Mouse (Mus musculus): Measurements from ENCODE around the gene Cdh23.

Gene Cdh23

GRCm38 (mm10) chr10:60491538-60491937, 204.8 kb downstream of the Cdh23 start:
- in situ Hi-C loops (cut with MboI, MseI): no loop called here

DNA sequence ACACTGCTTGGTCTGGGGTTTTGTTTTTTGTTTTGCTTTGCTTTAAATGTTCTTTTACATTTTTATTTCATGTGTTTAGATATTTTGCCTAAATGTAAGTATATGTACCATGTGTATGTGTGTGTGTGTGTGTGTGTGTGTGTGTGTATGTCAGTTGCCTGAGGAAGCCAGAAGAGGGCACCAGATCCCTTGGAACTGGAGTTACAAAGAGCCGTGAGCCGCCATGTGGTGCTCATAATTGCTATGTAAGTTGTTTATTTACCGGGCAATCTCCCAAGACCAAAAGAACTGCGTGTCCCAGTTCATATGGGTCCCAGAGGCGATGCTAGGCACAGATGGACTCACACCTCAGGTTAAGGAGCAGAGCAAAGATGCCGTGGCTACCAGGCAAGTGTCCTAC, 214.9 kb downstream of the Cdh23 start:
- in situ Hi-C loops (cut with MboI, MseI): no loop called here

- in situ Hi-C loops (cut with MboI, MseI): no loop called here
Measured at GRCm38 (mm10) chr10:60474549-60474948, 221.7 kb downstream of the Cdh23 start.

DNA sequence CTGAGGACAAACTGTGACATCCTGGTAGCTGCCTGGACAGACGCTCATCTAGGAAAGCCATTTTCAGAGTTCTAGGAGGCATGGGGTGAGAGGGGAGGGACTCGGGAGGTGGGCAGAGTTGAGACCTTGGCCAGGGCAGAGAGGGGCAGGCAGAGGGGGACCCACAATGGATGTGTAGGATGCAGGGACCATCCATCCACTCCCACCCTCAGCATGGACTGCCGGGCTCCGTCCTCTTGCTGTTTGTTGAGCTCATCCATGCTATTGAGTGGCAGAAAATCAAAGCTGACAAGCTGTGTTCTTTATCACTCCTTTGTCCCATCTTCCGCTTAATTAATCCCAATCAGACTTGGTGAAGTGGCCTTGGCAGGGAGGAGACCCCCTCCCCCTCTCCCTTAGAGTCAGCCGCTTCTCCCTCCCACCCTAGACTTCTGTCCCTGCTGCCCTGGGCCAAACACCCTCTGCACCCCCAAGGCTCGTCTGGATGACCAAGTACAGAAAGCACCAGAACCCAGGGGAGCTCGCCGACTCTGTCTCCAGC, 222.4 kb downstream of the Cdh23 start:
- in situ Hi-C loops (cut with MboI, MseI): no loop called here

DNA sequence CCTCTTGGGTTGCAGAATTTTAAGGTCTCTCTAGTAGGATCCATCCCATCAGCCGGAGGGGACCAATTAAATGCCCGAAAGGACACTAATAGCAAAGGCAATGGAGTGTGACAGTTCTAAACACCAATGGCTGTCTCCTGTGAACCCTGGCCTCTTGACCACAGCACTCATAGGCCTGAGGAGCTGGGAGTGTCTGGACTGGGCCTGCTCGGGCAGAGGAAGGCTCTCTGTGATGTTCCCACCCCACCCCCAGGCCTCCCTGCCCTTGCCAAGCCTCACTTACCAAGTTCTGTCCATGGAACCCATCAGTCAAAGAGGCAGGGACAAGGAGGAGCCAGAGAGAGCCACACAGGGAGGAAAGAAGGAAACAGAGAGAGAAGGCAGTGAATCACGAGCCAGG, 228.5 kb downstream of the Cdh23 start:
- in situ Hi-C loops (cut with MboI, MseI): no loop called here

GRCm38 (mm10) chr10:60463953-60464647, 232.2 kb downstream of the Cdh23 start:
- in situ Hi-C loops (cut with MboI, MseI): no loop called here

GRCm38 (mm10) chr10:60456662-60457397, 239.5 kb downstream of the Cdh23 start:
- in situ Hi-C loops (cut with MboI, MseI): no loop called here

GRCm38 (mm10) chr10:60455193-60455592, 241.1 kb downstream of the Cdh23 start:
- in situ Hi-C loops (cut with MboI, MseI): no loop called here

GRCm38 (mm10) chr10:60447186-60447585, 249.1 kb downstream of the Cdh23 start:
- in situ Hi-C loops (cut with MboI, MseI): no loop called here

DNA sequence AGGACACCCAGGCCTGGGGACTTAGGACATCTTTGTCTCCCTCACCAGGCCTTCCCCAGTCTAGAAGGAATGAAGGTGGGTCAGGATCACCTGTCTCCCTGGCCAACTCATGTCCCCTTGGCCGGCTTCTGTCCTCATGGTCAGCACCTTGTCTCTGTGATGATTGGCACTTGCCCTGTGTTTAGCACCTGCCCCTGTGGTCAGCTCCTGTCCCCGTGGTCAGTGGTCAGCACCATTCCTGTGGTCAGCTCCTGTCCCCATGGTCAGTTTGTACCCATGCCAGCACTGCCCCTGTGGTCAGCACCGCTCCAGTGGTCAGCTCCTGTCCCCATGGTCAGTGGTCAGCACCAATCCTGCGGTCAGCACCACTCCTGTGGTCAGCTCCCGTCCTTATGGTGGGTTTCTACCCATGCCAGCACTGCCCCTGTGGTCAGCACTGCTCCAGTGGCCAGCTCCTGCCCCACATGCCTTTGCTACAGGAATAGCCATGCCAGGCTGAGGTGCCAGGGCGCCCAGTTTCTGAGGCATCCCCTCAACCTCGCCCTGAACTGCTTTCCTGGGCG, 251.2 kb downstream of the Cdh23 start:
- in situ Hi-C loops (cut with MboI, MseI): no loop called here

DNA sequence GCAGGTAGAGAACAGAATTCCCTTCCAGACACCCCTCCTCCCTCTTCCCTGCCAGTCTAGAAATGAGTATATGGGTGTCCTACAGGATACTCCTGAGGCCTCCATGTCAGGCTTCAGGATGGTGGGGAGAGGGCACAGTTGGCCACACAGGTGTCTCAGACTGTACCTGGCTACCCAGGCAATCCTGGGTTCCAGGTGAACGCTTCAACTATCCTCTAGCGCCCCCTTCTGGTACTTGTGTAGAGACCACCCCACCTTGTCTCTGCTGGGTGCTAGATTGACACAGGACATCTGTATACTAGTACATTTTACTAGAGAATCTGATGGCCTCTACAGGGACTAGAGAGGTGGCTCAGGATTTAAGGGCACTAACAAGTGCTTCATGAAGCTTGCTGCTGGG, 253.2 kb downstream of the Cdh23 start:
- in situ Hi-C loops (cut with MboI, MseI): no loop called here

- in situ Hi-C loops (cut with MboI, MseI): no loop called here
Measured at GRCm38 (mm10) chr10:60442321-60442720, 254.0 kb downstream of the Cdh23 start.

GRCm38 (mm10) chr10:60432679-60433078, 263.6 kb downstream of the Cdh23 start:
- in situ Hi-C loops (cut with MboI, MseI): no loop called here

DNA sequence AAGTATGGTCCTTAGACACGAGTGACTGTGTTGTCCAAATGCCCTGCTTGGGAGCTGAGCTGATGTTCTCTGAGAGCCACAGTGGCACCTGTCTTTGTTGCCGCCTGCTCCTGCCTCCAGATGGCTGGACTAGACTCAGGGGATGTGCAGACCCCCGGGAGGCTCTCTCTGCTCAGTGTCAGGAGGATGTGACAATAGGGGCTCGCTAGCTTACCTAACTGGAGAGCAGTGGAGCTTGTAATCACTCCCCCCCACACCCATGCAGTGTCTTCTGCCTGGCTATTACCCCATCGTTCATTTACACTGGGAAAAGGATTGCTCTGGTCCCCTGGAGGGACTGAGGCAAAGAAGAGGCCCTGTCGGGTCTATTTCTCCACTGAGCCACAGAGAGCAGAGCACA, 265.7 kb downstream of the Cdh23 start:
- in situ Hi-C loops (cut with MboI, MseI): no loop called here

DNA sequence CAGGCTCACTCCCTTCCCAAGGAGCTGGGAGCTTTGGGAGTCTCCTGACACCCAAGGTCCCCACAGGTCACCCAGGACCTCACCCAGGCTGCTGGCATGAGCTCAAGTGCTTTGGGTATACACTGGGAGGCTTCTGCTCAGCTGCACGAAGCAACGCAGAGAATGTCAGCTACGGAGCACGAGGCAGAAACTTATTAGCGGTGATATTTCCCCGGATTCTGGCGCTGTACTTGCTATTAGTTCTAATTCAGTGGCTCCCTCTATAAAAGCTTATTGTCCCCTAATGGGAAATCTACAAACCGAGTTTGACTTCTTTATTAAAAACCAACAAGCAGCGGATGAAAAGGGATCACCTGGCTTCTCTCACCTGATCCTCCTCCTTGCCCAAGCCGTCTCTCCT, 266.3 kb downstream of the Cdh23 start:
- in situ Hi-C loops (cut with MboI, MseI): no loop called here

DNA sequence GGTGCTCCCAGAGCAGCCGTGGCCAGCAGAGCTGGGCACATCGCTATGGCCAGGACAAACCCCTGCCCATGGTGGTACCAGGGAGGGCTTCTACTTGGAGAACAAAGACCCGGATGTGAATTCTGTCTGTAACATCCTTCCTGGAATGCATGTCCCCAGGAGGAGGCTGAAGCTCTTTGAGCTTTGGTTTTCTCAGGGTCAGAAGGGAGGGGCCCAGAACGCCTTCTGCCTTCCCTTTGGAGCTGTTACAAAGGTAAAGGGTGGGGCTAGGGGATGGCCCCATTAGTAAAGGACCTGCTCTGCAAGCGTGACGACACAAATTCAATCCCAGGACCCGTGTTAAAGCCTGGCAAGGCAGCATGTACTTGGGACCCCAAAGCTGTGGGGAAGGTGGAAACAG, 273.5 kb downstream of the Cdh23 start:
- in situ Hi-C loops (cut with MboI, MseI): no loop called here

DNA sequence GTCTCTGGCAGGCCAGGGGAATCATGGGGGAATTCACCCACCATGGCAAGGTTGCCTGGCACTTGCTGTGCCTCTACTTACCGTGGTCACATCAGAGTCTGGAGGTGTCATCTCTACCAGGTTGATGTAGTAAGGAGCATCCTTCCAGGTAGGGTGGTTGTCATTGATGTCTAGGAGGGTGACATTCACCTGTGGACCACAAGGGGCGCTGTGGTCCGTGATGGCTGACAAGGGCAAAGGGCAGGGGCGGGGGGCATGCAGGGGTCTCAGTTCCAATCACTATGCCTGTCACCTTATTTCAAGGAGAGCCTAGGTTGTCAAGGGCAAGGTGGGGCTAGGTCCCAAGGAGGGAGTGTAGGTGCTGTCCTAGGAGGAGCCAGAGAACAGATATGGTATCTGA, 276.7 kb downstream of the Cdh23 start:
- in situ Hi-C loops (cut with MboI, MseI): no loop called here

DNA sequence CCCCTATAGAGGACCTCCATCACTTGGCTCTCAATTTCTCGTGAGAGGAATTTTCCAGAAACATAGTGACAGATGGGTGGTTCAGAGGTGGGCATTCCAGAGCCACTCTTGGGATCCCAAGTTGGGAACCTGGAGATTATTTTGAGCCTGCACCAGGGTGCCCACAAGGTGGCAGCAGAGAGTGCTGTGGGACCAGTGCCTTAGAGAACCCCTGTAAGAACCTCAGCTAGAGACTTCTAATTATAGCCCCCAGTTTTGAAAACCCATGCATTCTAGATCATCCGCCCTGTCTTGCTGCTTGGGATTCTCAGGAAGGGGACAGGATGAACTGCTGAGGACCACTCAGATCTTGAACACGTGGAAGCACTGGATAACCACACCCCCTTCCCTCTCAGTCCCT, 278.2 kb downstream of the Cdh23 start:
- in situ Hi-C loops (cut with MboI, MseI): no loop called here

DNA sequence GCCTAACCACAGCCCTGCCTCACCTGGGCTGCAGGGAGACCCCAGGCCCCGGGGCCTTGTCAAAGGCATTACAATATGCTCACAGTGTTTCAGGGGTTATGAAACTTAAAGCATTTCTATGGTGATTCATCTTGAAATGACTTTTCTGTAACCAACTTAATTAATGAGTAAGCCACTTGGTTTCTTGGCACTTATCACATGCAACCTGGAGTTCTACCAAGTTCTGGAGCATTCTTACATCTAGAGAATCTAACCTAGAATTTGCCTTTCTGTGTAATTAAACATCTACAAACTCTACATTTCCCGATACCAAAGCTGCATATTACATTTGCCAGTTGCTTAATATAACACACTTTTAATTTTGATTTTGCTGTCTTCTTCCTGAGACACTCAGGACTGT, 279.2 kb downstream of the Cdh23 start:
- in situ Hi-C loops (cut with MboI, MseI): no loop called here

DNA sequence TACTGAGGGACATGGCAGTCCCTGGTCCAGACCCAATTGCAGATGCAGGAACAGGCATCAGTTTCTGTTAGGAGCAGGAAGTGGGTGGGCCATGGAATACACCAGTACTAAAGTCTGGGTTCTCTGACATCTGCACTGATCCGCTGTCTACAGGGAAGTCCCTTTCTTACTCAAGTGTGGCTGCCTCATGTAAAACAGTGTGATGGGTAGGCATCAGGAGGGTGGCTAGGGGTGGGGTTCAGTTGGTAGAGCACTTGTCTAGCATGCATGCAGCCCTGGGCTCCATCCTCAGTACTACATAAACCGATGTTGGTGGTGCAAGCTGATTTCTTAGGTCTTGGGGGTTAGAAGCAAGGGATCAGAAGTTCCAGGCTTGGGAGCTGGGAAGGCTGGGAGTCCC, 282.5 kb downstream of the Cdh23 start:
- in situ Hi-C loops (cut with MboI, MseI): loop anchor here (5.0 kb wide), 2 partner anchors 101 to 344 kb away; no protein-coding TSS in a partner anchor

DNA sequence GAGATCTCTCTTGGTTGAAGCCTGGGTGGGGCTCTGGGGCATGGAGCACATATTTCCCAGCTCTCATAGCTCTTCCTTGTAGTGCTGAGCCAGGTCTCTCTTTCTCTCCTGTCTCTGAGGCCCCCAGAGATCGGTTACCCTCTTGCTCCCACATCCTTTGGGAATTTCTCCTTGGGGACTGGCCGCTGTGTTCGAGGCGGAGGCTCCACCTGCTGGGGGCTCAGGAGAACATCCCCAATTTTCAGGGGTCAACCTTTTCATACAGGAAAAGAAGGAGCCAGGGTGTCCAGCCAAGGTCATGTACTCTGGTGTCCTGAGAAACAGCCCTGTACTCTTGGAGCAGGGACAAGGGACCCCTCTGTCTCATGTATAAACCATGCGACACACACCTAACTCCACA, 284.5 kb downstream of the Cdh23 start:
- in situ Hi-C loops (cut with MboI, MseI): loop anchor here (5.0 kb wide), 2 partner anchors 99 to 346 kb away; no protein-coding TSS in a partner anchor

- in situ Hi-C loops (cut with MboI, MseI): no loop called here
Measured at GRCm38 (mm10) chr10:60407831-60408230, 288.5 kb downstream of the Cdh23 start.

Data from regulatory T cell (primary cell).